Mouse (Mus musculus): ENCODE data around the gene Ubxn2a.

The Ubxn2a gene

DNA sequence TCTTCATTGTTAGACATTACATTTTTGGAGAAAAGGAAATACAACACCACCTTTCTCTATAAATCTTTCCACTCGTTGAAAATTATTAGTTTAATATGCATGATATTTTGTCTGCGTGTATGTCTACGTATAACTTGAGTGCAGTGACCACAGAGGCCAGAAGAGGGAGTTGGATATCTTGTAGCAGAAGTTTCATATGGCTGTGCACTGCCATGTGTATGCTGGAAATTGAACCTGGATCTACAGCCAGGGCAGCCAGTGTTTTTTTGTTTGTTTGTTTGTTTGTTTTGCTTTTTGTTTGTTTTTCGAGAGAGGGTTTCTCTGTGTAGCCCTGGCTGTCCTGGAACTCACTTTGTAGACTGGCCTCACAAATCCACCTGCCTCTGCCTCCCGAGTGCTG is 28.5 kb downstream of the Ubxn2a start:
- DNase-seq (ENCODE audit: low spot score in 2 of 2) = no peak

DNA sequence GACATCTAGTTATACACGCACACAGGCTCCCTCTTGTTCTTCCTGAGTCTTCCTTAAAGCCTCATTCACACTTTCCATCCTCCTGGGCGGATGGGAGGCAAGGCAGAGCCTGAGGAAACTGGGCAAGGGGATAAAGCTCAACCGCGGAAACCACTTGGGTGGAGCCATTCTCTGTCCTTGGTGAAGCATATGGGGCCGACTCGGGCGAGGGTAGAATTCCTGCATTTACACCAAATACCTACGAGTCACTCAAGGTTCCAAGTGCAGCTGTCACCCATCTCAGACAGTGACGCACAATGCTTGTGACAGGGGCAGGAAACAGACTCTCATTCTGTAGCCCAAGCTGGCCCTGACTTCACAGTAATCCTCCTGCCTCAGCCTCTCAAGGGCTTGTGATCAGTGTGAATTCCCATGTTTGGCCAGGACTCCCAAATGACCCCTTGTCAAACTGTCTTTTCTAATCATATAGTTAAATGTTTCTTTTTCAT is 29.2 kb downstream of the Ubxn2a start:
- no peak for DNase-seq (ENCODE audit: low spot score in 2 of 2)

DNA sequence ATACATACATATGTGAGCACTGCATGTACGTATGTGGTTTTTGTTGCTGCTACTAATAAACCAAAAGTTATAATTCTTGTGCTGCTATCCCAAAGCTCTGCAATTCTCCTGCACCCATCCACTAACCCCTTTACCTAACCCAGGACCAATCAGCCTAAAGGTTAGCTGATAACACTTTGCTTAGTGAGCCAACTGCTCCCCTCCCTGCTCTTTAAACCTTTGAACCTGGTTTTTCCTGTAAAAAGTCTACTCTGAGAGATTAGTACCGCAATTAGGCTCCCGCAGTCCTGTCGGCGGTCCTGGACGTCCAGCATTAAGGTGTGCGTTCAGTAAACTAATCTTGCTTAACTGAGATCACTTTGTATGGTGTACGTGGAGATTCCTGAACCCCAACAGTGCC is 31.9 kb downstream of the Ubxn2a start:
- no peak for DNase-seq (ENCODE audit: low spot score in 2 of 2)

DNA sequence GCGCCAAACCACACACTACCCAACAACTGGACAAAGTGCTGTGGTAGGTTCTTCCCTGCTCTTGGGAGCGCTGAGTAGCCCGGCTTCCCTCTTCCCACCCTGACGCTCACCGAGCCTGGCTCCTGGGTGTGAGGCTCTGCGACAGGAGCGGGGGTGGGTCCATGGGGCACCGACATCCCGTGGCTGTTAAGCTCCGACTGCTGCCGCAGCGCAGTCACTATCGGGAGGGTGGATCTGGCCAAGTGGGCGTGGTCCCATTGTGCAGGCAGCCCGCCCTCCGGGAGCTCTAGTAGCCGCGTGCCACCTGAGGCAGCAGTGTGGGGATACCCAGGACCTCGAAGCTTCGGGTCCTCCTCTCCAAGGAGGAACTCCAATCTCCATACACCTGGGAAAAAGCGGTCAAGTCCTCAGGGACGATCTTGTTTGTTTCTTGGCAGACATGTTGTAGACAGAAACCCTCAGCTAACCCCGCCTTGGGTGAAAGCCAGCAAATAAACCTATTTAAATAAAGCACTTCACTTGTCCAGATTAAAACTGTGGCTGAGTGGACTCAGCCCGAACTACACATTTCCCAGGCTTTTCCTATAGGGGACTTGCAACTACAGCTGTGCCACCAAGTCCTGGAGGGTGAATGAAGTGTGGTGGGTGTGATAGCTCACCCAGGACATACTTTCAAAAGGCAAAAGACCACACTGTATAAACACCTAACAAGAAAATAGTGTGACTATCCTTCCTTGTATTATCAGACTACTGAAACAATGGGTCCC is 33.2 kb downstream of the Ubxn2a start, which contains the start of gene Mfsd2b:
Gene Mfsd2b, minus strand, starts transcription at position 199 of the 767 bp plus-strand sequence.
- DNase-seq (ENCODE audit: low spot score in 2 of 2) = peak; percentile 36 to 39

DNA sequence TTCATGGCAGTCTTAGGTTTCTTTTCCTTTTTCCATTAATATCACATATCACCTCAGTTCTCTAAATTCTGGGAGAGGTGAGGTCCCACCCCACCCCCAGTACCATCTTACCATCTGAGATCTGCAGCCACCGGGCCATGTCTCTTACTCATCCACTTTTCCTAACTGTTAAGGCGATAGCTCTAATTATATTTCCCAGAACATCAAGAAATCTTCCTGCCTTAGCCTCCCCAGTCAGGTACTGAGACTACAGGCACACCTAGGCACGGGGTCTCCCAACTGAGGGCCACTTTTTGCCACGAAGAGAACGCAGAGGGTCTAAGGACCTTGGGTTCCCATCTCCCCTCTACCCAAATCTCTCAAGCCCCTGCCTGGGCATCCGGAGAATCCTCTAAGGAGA is 34.0 kb downstream of the Ubxn2a start:
- DNase-seq (ENCODE audit: low spot score in 2 of 2) = no peak

DNA sequence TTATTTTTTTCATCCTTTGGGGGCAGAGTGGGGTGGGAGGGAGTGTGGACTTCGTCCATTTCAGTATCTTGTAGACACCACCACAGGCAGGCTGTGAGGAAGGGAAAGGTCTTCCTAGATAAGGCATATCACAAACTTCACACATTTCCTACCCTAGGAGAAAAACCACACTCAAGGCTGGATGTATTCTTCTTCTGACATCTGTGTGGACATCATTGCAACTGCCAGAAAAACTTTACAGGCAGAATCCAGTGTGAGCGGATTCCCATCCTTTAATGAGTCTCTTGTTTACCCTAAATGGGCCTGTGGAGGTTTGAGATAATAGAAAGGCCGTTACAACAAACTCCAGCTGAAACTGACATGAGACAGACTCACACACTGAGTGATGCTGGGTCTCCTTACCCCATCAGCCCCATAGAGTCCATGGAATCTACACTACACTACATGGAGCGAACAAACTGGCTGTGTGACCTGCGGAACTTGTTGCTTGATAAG is 34.5 kb downstream of the Ubxn2a start:
- DNase-seq (ENCODE audit: low spot score in 2 of 2) = no peak

DNA sequence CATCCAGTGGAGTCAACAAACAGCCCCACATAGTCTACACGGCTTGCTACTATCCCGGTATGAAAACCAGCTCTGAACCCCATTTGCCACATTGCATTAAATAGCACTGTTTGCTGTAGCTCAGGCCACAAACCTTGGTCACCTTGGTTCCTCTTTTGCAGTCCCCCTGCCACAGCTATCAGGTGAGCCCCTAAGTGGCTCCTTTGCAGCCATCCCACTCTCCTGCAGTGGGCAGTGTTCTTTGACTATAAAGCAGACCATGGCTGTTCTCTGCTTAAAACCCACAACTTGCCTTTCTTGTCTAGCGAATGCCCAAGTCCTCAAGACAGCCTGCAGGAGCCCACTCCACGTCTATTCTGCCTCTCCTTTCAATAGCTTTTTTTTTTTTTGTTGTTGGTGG is 35.2 kb downstream of the Ubxn2a start:
- no peak for DNase-seq (ENCODE audit: low spot score in 2 of 2)

DNA sequence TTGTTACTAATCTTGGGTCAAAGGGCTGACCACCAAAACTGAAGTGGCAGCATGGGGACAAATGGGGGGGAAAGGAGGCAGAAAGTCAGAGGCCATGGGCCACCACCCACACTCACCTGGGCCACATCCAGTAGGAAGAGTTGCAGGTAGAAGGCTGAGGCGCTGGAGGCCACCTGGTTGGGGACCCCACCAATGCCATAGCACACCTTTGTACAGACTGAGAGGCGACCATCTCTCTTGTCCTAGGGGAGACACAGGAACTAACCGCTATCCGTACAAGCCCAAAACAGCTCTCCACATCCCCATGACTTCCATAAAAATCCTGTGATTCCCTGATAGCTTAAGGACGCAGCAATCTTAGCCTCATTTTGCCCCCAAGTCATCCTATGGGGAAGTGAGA is 36.2 kb downstream of the Ubxn2a start:
- DNase-seq (ENCODE audit: low spot score in 2 of 2) = no peak

DNA sequence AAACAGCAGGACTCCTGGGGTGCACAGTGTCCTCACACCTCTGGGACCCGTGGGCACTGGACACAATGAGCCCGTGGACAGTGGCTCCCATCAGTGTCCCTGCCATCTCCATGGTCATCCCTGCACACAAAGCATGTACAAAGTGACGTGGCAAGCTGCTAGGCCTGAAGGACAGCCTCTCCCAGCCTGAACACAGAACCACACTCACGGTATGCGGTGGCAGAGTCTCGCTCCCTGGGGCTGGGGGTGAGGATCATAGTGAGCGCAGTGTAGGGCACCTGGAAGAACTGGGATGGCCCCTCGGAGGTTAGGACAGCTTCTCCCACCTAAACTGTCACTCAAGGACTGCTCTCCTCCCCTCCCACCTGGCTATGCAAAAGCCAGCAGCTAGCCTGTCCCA is 38.6 kb downstream of the Ubxn2a start:
- DNase-seq (ENCODE audit: low spot score in 2 of 2) = no peak

DNA sequence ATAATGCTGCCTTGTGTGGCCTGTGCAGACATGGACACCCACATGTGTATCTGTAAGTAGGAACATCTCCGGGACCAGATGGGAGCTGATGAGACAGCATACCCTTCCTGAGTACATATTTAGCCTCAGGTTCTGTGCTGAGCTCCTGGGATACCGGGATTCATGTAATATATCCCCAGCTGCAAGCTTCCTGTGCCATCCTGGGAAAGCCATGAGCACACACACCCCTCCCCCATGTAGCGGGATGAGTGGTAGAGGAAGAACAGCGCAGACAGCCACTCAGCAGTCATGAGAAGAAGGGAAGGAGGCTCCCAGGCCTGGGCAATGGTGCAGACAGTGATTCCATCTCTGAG is 43.2 kb downstream of the Ubxn2a start:
- no peak for DNase-seq (ENCODE audit: low spot score in 2 of 2)

DNA sequence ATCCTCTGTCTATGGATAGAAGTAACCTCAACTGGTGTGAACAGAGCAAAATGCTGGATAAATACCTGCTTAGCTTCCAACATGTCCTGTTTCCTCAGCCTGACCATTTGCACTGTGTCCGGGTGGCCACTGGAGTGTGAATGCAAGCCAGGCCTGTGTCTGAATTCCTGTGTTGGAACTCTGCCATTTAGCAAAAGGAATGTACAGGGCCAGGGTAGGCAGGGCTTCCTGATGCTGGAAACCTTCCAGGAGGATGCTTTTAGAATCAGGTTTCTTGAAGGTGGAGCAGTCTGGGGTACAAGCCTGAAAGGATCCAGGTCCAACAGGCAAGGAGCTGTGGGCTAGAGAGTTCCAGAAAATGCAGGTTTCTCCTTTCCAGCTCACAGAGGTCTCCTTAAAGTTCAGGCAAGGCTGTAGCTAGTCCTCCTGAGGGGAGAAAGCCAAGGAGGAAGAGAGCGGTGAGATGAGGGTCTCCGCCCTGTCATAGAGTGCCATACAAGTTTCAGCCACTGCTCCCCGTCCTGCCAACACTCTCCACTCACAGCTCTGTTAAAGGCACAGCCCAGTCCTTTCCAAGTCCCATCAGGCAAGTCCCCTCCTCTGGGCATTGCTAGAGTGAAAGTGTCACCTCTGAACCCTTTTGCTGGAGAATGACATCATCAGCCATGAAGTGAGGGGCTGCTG is 43.7 kb downstream of the Ubxn2a start:
- no peak for DNase-seq (ENCODE audit: low spot score in 2 of 2)

DNA sequence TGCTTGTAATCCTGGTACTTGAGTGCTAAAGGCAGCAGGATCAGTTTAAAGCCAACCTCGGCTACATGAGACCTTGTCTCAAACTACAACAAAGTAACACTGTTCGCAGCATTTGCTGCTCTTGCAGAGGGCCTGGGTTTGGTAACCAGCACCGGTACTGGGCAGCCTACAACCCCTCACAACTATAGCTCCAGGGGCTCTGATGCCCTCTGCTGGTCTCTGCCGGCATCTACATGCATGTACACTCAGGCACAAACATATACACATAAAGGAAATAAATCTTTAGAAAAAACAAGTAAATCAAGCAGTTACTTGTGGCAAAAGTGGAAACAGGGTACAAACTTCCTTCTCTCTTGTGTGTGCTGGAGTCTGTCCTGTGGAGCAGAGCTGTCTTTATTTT is 44.8 kb downstream of the Ubxn2a start:
- no peak for DNase-seq (ENCODE audit: low spot score in 2 of 2)

DNA sequence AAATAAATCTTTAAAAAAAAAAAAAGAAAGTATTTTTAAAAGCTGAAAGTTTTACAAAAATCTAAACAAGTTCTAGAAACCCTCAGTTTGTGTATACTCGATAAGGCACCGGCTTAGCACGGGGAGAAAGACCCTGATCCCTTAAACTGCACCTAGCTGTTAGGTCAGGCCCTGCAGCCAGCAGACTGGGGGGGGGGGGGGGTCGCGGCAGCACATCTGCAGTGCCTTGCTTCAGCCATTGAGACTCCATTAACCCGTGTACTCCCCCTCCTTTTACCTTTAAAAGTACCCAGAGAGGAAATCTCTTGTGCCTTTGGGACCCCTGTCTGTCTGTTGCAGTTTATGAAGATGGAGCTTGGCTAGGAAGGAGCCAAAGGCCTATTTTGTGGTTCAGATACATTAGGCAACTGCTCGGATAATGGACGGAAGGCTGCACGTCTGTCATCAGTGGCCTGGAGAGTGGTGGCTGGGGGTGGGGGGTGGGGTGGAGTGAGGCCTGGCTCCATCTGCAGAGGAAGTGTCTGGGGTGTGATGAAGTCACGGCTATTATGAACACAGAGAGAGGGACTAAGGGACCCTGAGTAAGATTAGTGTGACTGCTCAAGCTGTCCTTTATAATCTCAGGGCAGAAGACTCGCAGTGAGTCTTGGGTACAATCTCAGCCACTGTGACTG is 48.1 kb downstream of the Ubxn2a start:
- no peak for DNase-seq (ENCODE audit: low spot score in 2 of 2)

DNA sequence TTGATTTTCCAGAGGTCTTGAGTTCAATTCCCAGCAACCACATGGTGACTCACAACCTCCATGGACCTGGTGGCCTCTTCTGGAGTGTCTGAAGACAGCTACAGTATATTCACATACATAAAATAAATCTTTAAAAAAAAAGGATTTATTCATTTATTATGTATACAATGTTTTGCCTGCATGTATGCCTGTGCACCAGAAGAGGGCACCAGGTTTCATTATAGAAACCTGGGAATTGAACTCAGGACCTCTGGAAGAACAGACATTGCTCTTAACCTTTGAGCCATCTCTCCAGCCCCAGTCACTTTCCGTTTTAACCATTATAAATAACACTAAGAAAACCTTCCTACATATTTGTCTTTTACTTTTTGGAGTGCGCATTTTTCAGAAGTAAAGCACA is 50.7 kb downstream of the Ubxn2a start:
- DNase-seq (ENCODE audit: low spot score in 2 of 2) = no peak

DNA sequence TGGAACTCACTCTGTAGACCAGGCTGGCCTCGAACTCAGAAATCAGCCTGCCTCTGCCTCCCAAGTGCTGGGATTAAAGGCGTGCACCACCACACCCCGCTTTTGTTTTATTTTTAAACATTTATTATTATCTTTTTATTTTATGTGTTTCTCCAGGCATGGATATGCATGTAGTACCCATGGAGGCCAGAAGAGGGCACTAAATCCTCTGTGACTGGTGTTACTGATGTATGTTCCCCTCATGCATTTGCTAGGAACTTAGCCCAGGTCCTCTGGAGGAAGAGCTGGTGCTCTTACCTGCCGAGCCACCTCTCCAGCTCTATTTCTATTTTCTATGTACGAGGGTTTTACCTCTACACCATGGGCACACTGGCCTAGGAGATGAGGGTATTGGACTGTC is 51.3 kb downstream of the Ubxn2a start:
- no peak for DNase-seq (ENCODE audit: low spot score in 2 of 2)

DNA sequence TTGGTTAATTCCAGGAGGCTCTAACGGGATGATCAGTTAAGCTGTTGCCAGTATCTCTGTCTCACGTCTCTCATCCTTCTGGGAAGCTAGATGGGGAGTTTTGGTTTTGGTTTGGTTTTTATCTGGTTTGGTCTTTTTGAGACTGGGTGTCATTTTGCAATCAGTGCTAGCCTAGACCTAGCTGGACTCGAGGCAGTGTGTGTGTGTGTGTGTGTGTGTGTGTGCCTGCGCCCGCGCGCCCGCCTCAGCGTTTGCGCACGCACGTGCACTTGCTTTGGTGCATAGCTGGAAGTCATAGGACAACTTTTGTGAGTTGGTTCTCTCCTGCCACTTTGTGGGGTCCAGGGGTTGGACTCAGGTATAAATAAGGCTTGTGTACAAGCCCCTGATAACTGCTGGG is 63.8 kb downstream of the Ubxn2a start:
- DNase-seq (ENCODE audit: low spot score in 2 of 2) = no peak

DNA sequence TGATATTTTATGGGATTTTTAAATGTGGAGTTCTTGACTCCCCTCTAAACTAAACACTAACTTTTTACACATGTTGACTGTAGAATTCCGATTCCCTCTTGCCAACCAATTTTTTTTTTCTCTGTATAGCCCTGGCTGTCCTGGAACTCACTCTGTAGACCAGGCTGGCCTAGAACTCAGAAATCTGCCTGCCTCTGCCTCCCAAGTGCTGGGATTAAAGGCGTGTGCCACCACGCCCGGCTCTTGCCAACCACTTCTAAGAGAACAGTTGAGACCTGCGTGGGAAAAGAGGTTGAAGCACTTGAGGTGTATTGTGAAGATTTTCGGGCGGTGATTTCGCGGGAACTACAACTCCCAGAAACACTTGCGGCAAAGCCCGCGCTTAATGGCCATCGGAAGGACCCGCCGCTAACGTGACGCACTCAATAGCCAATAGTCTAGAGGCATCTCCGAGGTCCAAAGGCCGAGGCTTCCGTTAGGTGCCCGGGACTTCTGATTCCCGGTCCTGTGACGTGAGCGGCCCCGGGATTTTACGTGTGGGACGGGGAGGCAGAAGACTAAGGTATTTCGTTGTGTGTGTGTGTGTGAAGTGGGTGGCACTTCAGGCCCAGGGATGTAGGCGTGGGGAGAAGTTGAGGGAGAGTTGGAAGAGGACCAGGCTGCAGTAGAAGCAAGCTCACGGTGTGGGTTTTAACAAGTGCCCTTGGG is 64.5 kb downstream of the Ubxn2a start, which contains the start of gene Wdcp:
Gene Wdcp, plus strand, starts transcription at position 414 of the 708 bp plus-strand sequence.
- peak; percentile 85 to 89 for DNase-seq (ENCODE audit: low spot score in 2 of 2)

DNA sequence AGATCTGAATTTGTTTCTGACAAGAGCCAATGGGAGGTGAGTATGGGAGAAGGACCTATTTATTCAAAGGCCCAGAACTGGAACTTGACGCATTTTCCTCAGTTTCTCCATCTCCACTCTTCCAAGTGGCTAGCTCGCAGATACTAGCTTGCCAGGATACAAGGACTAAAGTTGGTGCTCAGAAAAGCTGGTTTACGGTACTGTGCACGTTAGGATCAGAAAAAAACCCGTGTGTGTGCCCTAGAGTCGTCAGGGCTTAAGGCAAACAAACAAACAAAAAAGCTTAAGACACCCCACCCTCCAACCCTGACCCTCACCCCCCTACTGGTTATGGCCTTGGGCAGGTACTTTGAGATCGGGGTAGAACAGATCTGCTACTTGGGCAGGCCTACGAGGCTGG is 65.0 kb downstream of the Ubxn2a start:
- DNase-seq (ENCODE audit: low spot score in 2 of 2) = no peak

DNA sequence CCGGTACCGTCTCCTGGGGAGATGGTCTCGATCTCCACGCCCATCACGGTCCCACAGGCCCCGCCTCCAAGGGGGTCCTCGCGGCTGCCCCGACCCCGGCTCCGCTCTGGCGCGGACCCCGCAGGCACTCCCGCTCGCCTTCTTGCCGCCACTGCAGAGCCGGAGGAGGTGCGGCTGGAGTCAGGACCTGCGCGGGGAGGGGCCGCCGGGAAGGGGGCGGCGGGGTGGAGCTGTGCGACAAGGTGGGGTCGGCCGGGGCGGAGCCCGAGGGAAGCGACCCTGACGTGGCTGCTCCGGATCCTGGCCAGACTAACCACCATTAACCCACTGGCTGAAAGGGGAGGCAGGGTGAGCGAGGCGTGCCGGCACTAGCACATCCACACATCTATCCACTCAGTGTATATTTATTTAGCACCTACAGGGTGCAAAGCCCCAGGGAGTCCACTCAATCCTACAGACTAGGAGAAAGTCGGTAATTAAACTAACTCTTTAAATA is 66.1 kb downstream of the Ubxn2a start, which contains the start of gene Fkbp1b:
Gene Fkbp1b, minus strand, starts transcription at position 200 of the 496 bp plus-strand sequence.
- DNase-seq (ENCODE audit: low spot score in 2 of 2) = peak in 1 of 2 experiments; percentile 51

DNA sequence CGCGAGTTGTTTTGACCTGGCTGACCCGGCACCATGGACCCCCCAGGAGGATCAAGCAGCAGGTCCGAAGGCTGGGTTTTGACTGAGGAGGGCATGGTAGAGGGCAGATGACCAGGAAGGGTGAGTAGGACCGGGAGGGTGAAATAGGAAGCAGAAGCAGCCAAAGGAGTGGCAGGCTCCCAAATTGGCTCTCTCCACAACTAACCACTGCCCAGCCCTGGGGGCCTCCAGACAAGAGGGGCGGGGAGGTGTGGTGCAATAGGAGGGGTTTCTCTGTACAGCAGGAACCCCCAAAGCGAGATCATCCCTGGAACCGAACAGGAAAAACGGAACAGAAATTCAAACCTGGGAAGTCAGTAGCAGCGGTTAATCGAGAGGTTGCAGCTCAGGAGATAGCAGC is 66.8 kb downstream of the Ubxn2a start:
- DNase-seq (ENCODE audit: low spot score in 2 of 2) = no peak

DNA sequence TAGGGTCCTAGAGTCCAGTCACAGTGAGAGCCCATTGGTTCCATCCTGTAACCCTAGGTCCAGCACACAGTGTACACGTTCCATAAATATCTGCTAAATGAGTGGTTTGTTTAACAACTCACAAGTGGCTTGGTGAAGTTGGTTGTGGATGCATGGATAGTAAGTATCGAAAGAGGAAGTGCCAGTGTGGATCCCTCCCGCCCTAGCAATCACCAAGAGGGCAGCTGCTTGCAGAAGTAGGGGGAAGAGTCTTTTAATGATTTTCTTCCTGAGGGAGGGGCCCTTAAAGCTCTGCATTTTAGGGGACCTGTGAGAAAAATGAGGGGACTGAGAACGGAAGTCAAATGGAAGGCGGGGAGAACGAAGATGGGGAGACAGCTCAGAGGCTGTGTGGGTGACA is 67.5 kb downstream of the Ubxn2a start:
- DNase-seq (ENCODE audit: low spot score in 2 of 2) = no peak

DNA sequence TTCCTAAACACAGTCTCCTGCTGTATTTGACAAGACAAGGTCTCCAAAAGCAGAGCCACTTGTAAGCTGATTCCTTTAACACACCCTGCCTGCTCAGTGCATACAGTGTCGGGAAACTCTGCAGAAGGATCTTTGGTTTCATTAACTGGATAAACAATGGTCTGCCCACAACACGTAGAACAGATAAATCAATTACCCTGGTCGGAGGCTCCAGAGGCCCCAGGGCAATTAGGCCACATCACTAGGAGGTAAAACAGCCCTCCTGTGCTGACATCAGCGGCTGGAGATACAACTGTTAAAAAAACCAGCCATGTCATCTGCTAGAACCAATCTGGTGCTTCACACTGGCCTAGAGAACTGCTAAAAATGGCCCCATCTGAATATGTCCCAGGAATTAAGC is 70.5 kb downstream of the Ubxn2a start:
- DNase-seq (ENCODE audit: low spot score in 2 of 2) = no peak

All from frontal cortex, postnatal 10 days (tissue).